20 mouse cellular contexts compared by ENCODE assay signal in genomic region chr1:60481561-60481960, GRCm38 (mm10).
"Had no signal": no experiment of that assay in that cellular context is flagged by ENCODE, and none has a peak within 500 bp of the region (broad histone marks: within the 10 kb centered on the region; RNA-seq: fewer than 3 reads in every experiment).

No protein-coding gene starts in this region.

- H3K4me3 ChIP-seq: limb, embryonic 12.5 days; limb, embryonic 15.5 days; midbrain, embryonic 12.5 days; midbrain, embryonic 15.5 days; neural tube, embryonic 12.5 days; neural tube, embryonic 15.5 days had no signal

- H3K27ac ChIP-seq: kidney, postnatal 0 days; limb, embryonic 12.5 days; limb, embryonic 15.5 days; liver, embryonic 14.5 days; macrophage; midbrain, embryonic 12.5 days; midbrain, embryonic 15.5 days; neural tube, embryonic 12.5 days; neural tube, embryonic 15.5 days; stomach, postnatal 0 days had no signal

- DNase-seq: kidney, adult 2 months; kidney, postnatal 25 days; left cerebral cortex, postnatal 4 days; liver, postnatal 0 days; lung, embryonic 14.5 days; right cerebral cortex, postnatal 14 days; right cerebral cortex, postnatal 4 days; thymus, adult 2 months; thymus, postnatal 14 days; thymus, postnatal 4 days had no signal
